8 mouse cellular contexts compared by ENCODE assay signal in genomic region chr7:116198407-116198806, GRCm38 (mm10).
A peak's percentile ranks its signal among the peaks of the same experiment; 100 is the strongest.
DNase-seq lines count a peak whose midpoint lies in the region.

No protein-coding gene starts in this region.

- peaks cover 94% of the 10 kb centered on the region for H3K4me1 ChIP-seq in heart, embryonic 10.5 days

- H3K27ac ChIP-seq in heart, embryonic 10.5 days = peak overlapping the region; percentile 81

- no peaks in the 10 kb centered on the region for H3K9me3 ChIP-seq in heart, embryonic 10.5 days

- peak overlapping the region; percentile 57 for H3K4me3 ChIP-seq in heart, embryonic 10.5 days

- peaks cover 6% of the 10 kb centered on the region; the same call in 1 of the 2 replicates for H3K36me3 ChIP-seq in heart, embryonic 10.5 days

- 11% methylated on average over 7 of the region's 7 CpGs for WGBS in heart, embryonic 10.5 days

- H3K27me3 ChIP-seq in heart, embryonic 10.5 days (ENCODE audit: insufficient read depth, poor library complexity, severe bottlenecking) = no peaks in the 10 kb centered on the region

- peak; percentile 17 for DNase-seq in adrenal gland, adult 2 months
- DNase-seq in adrenal gland, adult 8-10 months = no peak
- peak; percentile 21 for DNase-seq in 416B (ENCODE audit: low read depth)
- peak; percentile 81 for DNase-seq in heart, embryonic 10.5 days (ENCODE audit: low spot score)
- peak; percentile 52 to 64 for DNase-seq in kidney, postnatal 4 days
- no peak for DNase-seq in layer of hippocampus, adult 9-10 months (ENCODE audit: low spot score)
- no peak for DNase-seq in layer of hippocampus, adult 18-20 months (ENCODE audit: low spot score in 2 of 2)
- no peak for DNase-seq in right cerebral cortex, adult 2 months (ENCODE audit: low spot score in 2 of 2)

Comparison
In these comparisons a context has a peak if more than half of its experiments do, and no peak if none do; other contexts are left out.
1. DNase-seq: peak in adrenal gland, adult 2 months (single experiment), 416B (single experiment), heart, embryonic 10.5 days (single experiment) and kidney, postnatal 4 days (2 of 2); none in adrenal gland, adult 8-10 months (single experiment), layer of hippocampus, adult 9-10 months (single experiment), layer of hippocampus, adult 18-20 months (0 of 2) and right cerebral cortex, adult 2 months (0 of 2).